Mouse (Mus musculus) limb, embryonic 15.5 days (tissue): Measurements from ENCODE around the gene Rps27l. TPM values are rescaled to one million over a fixed set of nuclear protein-coding genes. Genes with fewer than 3 reads are reported as not detected.

Source experiments
- ATAC-seq: fragments of 200-750 bp; cut with Nextera tagmentation; 2 replicates; pipeline ENCODE4 v1.8.0; 2017; ENCODE audit warnings: low read depth, moderate TSS enrichment; ENCODE audit not compliant: insufficient number of reproducible peaks, low FRiP score, low TSS enrichment
- H3K27ac ChIP-seq: fragments of 300-500 bp; sonication (generic); 2 replicates; pipeline ENCODE4 v1.5.1; 2015; ENCODE audit warnings: moderate library complexity, mild to moderate bottlenecking, inconsistent platforms
- H3K27me3 ChIP-seq: fragments of 300-500 bp; sonication (generic); 2 replicates; pipeline ENCODE4 v1.6.1; 2015; ENCODE audit warnings: inconsistent platforms
- H3K36me3 ChIP-seq: fragments of 300-500 bp; sonication (generic); 2 replicates; pipeline ENCODE4 v1.6.1; 2015; ENCODE audit warnings: inconsistent platforms
- H3K4me1 ChIP-seq: fragments of 300-500 bp; sonication (generic); 2 replicates; pipeline ENCODE4 v1.6.1; 2015; ENCODE audit warnings: inconsistent platforms
- H3K4me2 ChIP-seq: fragments of 300-500 bp; sonication (generic); 2 replicates; pipeline ENCODE4 v1.6.1; 2015; ENCODE audit warnings: mild to moderate bottlenecking, inconsistent platforms
- H3K4me3 ChIP-seq: fragments of 300-500 bp; sonication (generic); 2 replicates; pipeline ENCODE4 v1.5.1; 2015; ENCODE audit warnings: mild to moderate bottlenecking, inconsistent platforms
- H3K9ac ChIP-seq: fragments of 300-500 bp; sonication (generic); 2 replicates; pipeline ENCODE4 v1.6.1; 2015; ENCODE audit warnings: inconsistent platforms
- H3K9me3 ChIP-seq: fragments of 300-500 bp; sonication (generic); 2 replicates; pipeline ENCODE4 v1.6.1; 2016; ENCODE audit warnings: inconsistent platforms
- WGBS: fragments of 180-500 bp; shearing (Covaris S2); methylation state at CpG from one replicate; pipeline ENCODE4 v1.1.7; 2015; 5-methylcytosine and 5-hydroxymethylcytosine counted together
- polyA plus RNA-seq: library from polyadenylated mRNA; unstranded; fragments of >200 nt; fragmentation: Nextera tagmentation; extraction: Ambion mirVana; gene quantifications from 2 replicates; pipeline ENCODE4 v1.2.1, GENCODE M21; 2015

Rps27l gene
- polyA plus RNA-seq, 1 experiment from 2014 or later: 601 TPM

- peaks cover 35% of the 10 kb centered on the region for H3K4me1 ChIP-seq
- ATAC-seq: 0 out of 2 replicates have a peak, but pooled peaks have one; percentile 47
- no peaks in the 10 kb centered on the region for H3K27me3 ChIP-seq
- no peaks in the 10 kb centered on the region for H3K9me3 ChIP-seq
- no peak overlapping the region for H3K9ac ChIP-seq
- no peak overlapping the region for H3K4me2 ChIP-seq
- no peaks in the 10 kb centered on the region for H3K36me3 ChIP-seq
- H3K4me3 ChIP-seq: no peak overlapping the region
- WGBS: 21% methylated on average over 6 of the region's 6 CpGs
- peak overlapping the region; percentile 86 for H3K27ac ChIP-seq
These were observed 43.1 kb downstream of the Rps27l start for GRCm38 (mm10) chr9:66988888-66989414.

- no peak overlapping the region for H3K4me2 ChIP-seq
- no peaks in the 10 kb centered on the region for H3K9me3 ChIP-seq
- no peak for ATAC-seq
- peaks cover 35% of the 10 kb centered on the region for H3K4me1 ChIP-seq
- no peaks in the 10 kb centered on the region for H3K27me3 ChIP-seq
- H3K36me3 ChIP-seq: no peaks in the 10 kb centered on the region
- H3K9ac ChIP-seq: no peak overlapping the region
- peak overlapping the region; percentile 86 for H3K27ac ChIP-seq
- no peak overlapping the region for H3K4me3 ChIP-seq
- 54% methylated on average over 6 of the region's 6 CpGs for WGBS
These were observed 43.7 kb downstream of the Rps27l start for GRCm38 (mm10) chr9:66989581-66989980.

GRCm38 (mm10) chr9:66990046-66990445, 44.2 kb downstream of the Rps27l start:
- H3K9ac ChIP-seq: no peak overlapping the region
- no peak overlapping the region for H3K4me2 ChIP-seq
- no peak overlapping the region for H3K4me3 ChIP-seq
- peaks cover 35% of the 10 kb centered on the region for H3K4me1 ChIP-seq
- no peaks in the 10 kb centered on the region for H3K9me3 ChIP-seq
- no peaks in the 10 kb centered on the region for H3K36me3 ChIP-seq
- H3K27ac ChIP-seq: no peak overlapping the region
- H3K27me3 ChIP-seq: no peaks in the 10 kb centered on the region
- 82% methylated on average over 5 of the region's 5 CpGs for WGBS
- ATAC-seq: no peak

- Histone ChIP-seq H3K4me2 (no peak overlapping the region), H3K4me3 (no peak overlapping the region), H3K4me1 (peaks cover 35% of the 10 kb centered on the region), H3K27ac (no peak overlapping the region), H3K27me3 (no peaks in the 10 kb centered on the region), H3K9ac (no peak overlapping the region), H3K9me3 (no peaks in the 10 kb centered on the region), H3K36me3 (no peaks in the 10 kb centered on the region)
- ATAC-seq: no peak
- 68% methylated on average over 9 of the region's 9 CpGs for WGBS
These were observed 45.3 kb downstream of the Rps27l start for GRCm38 (mm10) chr9:66991021-66991749.

- no peak for ATAC-seq
- WGBS: 72% methylated on average over 8 of the region's 8 CpGs
- H3K9ac ChIP-seq: no peak overlapping the region
- no peak overlapping the region for H3K4me2 ChIP-seq
- H3K27ac ChIP-seq: no peak overlapping the region
- peaks cover 33% of the 10 kb centered on the region for H3K4me1 ChIP-seq
- no peak overlapping the region for H3K4me3 ChIP-seq
- no peaks in the 10 kb centered on the region for H3K27me3 ChIP-seq
- no peaks in the 10 kb centered on the region for H3K9me3 ChIP-seq
- no peaks in the 10 kb centered on the region for H3K36me3 ChIP-seq
These were observed 46.0 kb downstream of the Rps27l start for GRCm38 (mm10) chr9:66991750-66992410.

Other genes with a start within 250 kb of the Rps27l start
- gene Car12, start 232.4 kb upstream of the Rps27l start, polyA plus RNA-seq: 33.6 and 33.9 TPM in 2 replicates
- gene Aph1b, start 150.6 kb upstream of the Rps27l start, polyA plus RNA-seq: 10.1 and 11.0 TPM in 2 replicates
- 0.60 and 0.81 TPM in 2 replicates for gene Gm10647, start 149.0 kb upstream of the Rps27l start, polyA plus RNA-seq
- 3.8 and 4.8 TPM in 2 replicates for gene Aph1c, start 111.4 kb upstream of the Rps27l start, polyA plus RNA-seq
- 25.9 and 27.3 TPM in 2 replicates for gene Rab8b, start 26.4 kb upstream of the Rps27l start, polyA plus RNA-seq
- 5.9 and 7.9 TPM in 2 replicates for gene Lactb, start 29.4 kb downstream of the Rps27l start, polyA plus RNA-seq
- gene Tpm1, start 103.3 kb downstream of the Rps27l start, polyA plus RNA-seq: 710 and 1,010 TPM in 2 replicates